Mouse (Mus musculus): ENCODE measurements around the gene Hormad1. TPM values are rescaled to one million over a fixed set of nuclear protein-coding genes. Genes with fewer than 3 reads are reported as not detected.
A peak's percentile ranks its signal among the peaks of the same experiment; 100 is the strongest.

Hormad1 gene
- polyA plus RNA-seq, 1 experiment from 2014 or later = not detected

- no peaks in the 10 kb centered on the region for H3K27me3 ChIP-seq (replicated peaks)
- H3K27ac ChIP-seq = peak within 1 kb of the TSS; percentile 58; the same call in 1 of the 2 replicates
- WGBS = under 1% methylated on average over 42 of the region's 44 CpGs
- H3K4me3 ChIP-seq = peak within 1 kb of the TSS; percentile 59
- H3K9me3 ChIP-seq = no peaks in the 10 kb centered on the region
- peak; percentile 99 for ATAC-seq (ENCODE audit: low FRiP score, low read depth)
- H3K4me1 ChIP-seq = peaks cover 18% of the 10 kb centered on the region
- H3K4me2 ChIP-seq (replicated peaks) = peak within 1 kb of the TSS; percentile 68
- peak within 1 kb of the TSS; percentile 66 for H3K9ac ChIP-seq
- H3K36me3 ChIP-seq = peaks cover 38% of the 10 kb centered on the region
Measured at GRCm38 (mm10) chr3:95624628-95625503, 65.4 kb downstream of the Hormad1 start, which contains the start of gene Ensa. TSS of gene Ensa (plus strand) at chr3:95624993.

GRCm38 (mm10) chr3:95627763-95628162 is 68.3 kb downstream of the Hormad1 start:
- WGBS = 91% methylated on average over 5 of the region's 5 CpGs
- no peak for ATAC-seq (ENCODE audit: low FRiP score, low read depth)
- Histone ChIP-seq H3K4me2 (replicated peaks) (no peak overlapping the region), H3K27me3 (replicated peaks) (no peaks in the 10 kb centered on the region), H3K9me3 (no peaks in the 10 kb centered on the region), H3K4me3 (no peak overlapping the region), H3K4me1 (peaks cover 18% of the 10 kb centered on the region), H3K9ac (no peak overlapping the region), H3K36me3 (peaks cover 56% of the 10 kb centered on the region), H3K27ac (no peak overlapping the region)

- H3K4me3 ChIP-seq = no peak overlapping the region
- WGBS = 86% methylated on average over 4 of the region's 4 CpGs
- H3K4me2 ChIP-seq (replicated peaks) = no peak overlapping the region
- no peak overlapping the region for H3K27ac ChIP-seq
- H3K36me3 ChIP-seq = peaks cover 74% of the 10 kb centered on the region
- no peak overlapping the region; the same call in 1 of the 2 replicates for H3K9ac ChIP-seq
- no peaks in the 10 kb centered on the region for H3K27me3 ChIP-seq (replicated peaks)
- H3K4me1 ChIP-seq = peaks cover 12% of the 10 kb centered on the region
- ATAC-seq (ENCODE audit: low FRiP score, low read depth) = no peak
- H3K9me3 ChIP-seq = no peaks in the 10 kb centered on the region
Measured at GRCm38 (mm10) chr3:95629755-95630154, 70.3 kb downstream of the Hormad1 start.

GRCm38 (mm10) chr3:95630856-95631255 is 71.4 kb downstream of the Hormad1 start:
- Histone ChIP-seq H3K27me3 (replicated peaks) (no peaks in the 10 kb centered on the region), H3K27ac (no peak overlapping the region), H3K4me3 (no peak overlapping the region), H3K4me2 (replicated peaks) (no peak overlapping the region), H3K4me1 (peaks cover 9% of the 10 kb centered on the region), H3K36me3 (peaks cover 84% of the 10 kb centered on the region), H3K9ac (no peak overlapping the region), H3K9me3 (no peaks in the 10 kb centered on the region)
- no peak for ATAC-seq (ENCODE audit: low FRiP score, low read depth)
- 88% methylated on average over 3 of the region's 3 CpGs for WGBS

GRCm38 (mm10) chr3:95631304-95631703 is 71.8 kb downstream of the Hormad1 start:
- H3K36me3 ChIP-seq = peaks cover 88% of the 10 kb centered on the region

GRCm38 (mm10) chr3:95632648-95633588 is 73.4 kb downstream of the Hormad1 start:
- Histone ChIP-seq H3K4me1 (no peaks in the 10 kb centered on the region), H3K27ac (no peak overlapping the region), H3K27me3 (replicated peaks) (no peaks in the 10 kb centered on the region), H3K9me3 (no peaks in the 10 kb centered on the region), H3K4me2 (replicated peaks) (no peak overlapping the region), H3K4me3 (no peak overlapping the region), H3K36me3 (peaks cover 87% of the 10 kb centered on the region), H3K9ac (no peak overlapping the region)
- 79% methylated on average over 12 of the region's 12 CpGs for WGBS
- ATAC-seq (ENCODE audit: low FRiP score, low read depth) = no peak

More at GRCm38 (mm10) chr3:95631304-95631703, 71.8 kb downstream of the Hormad1 start:
- 79% methylated on average over 6 of the region's 6 CpGs for WGBS
- no peak overlapping the region for H3K27ac ChIP-seq
- peaks cover 5% of the 10 kb centered on the region for H3K4me1 ChIP-seq
- no peaks in the 10 kb centered on the region for H3K9me3 ChIP-seq
- no peak overlapping the region for H3K9ac ChIP-seq
- H3K4me2 ChIP-seq (replicated peaks) = no peak overlapping the region
- H3K4me3 ChIP-seq = no peak overlapping the region
- no peaks in the 10 kb centered on the region for H3K27me3 ChIP-seq (replicated peaks)
- ATAC-seq (ENCODE audit: low FRiP score, low read depth) = no peak

GRCm38 (mm10) chr3:95635636-95636035 is 76.2 kb downstream of the Hormad1 start:
- H3K4me3 ChIP-seq = no peak overlapping the region
- peaks cover 78% of the 10 kb centered on the region for H3K36me3 ChIP-seq
- WGBS = 90% methylated on average over 4 of the region's 4 CpGs
- H3K4me1 ChIP-seq = no peaks in the 10 kb centered on the region
- H3K9me3 ChIP-seq = no peaks in the 10 kb centered on the region
- no peak overlapping the region for H3K27ac ChIP-seq
- H3K9ac ChIP-seq = no peak overlapping the region
- H3K27me3 ChIP-seq (replicated peaks) = no peaks in the 10 kb centered on the region
- no peak for ATAC-seq (ENCODE audit: low FRiP score, low read depth)
- no peak overlapping the region for H3K4me2 ChIP-seq (replicated peaks)

DNA sequence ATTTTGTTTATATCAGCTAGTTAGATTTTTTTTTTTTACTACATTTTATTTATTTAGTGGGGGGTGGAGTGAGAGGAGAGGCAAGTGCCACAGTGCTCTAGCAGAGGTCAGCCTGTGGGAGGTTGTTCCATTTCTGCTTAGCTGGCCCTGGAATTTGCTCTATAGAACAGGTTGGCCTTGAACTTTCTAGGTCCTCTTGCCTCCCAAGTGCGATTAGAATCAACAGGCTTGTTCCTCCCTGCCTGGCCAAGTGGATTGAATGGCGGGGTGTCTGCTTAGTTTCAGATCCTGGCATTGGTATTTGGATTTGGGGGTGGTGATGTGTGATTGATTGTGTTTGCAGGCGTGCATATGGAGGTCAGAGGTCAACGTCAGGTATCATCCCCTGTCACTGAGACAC is 76.6 kb downstream of the Hormad1 start:
- Histone ChIP-seq H3K27ac (no peak overlapping the region), H3K36me3 (peaks cover 74% of the 10 kb centered on the region), H3K27me3 (replicated peaks) (no peaks in the 10 kb centered on the region), H3K4me3 (no peak overlapping the region), H3K4me1 (no peaks in the 10 kb centered on the region), H3K9ac (no peak overlapping the region), H3K9me3 (no peaks in the 10 kb centered on the region), H3K4me2 (replicated peaks) (no peak overlapping the region)
- WGBS = 90% methylated on average over 4 of the region's 4 CpGs
- ATAC-seq (ENCODE audit: low FRiP score, low read depth) = no peak

Other genes starting within 250 kb of the Hormad1 start
- gene Cers2, start 244.9 kb upstream of the Hormad1 start, polyA plus RNA-seq (2016; fragmentation: Nextera tagmentation; extraction: Ambion mirVana) = 104 and 110 TPM in 2 replicates
- 48.9 and 57.2 TPM in 2 replicates for gene Setdb1, start 202.5 kb upstream of the Hormad1 start, polyA plus RNA-seq (2016; fragmentation: Nextera tagmentation; extraction: Ambion mirVana)
- gene 4930558C23Rik, start 156.8 kb upstream of the Hormad1 start, polyA plus RNA-seq (2016; fragmentation: Nextera tagmentation; extraction: Ambion mirVana) = not detected in 2 replicates
- gene Arnt, start 125.3 kb upstream of the Hormad1 start, polyA plus RNA-seq (2016; fragmentation: Nextera tagmentation; extraction: Ambion mirVana) = 28.9 and 33.2 TPM in 2 replicates
- gene Ctsk, start 60.4 kb upstream of the Hormad1 start, polyA plus RNA-seq (2016; fragmentation: Nextera tagmentation; extraction: Ambion mirVana) = 9.2 and 12.3 TPM in 2 replicates
- 13.3 and 13.7 TPM in 2 replicates for gene Ctss, start 32.9 kb upstream of the Hormad1 start, polyA plus RNA-seq (2016; fragmentation: Nextera tagmentation; extraction: Ambion mirVana)
- 34.0 and 35.7 TPM in 2 replicates for gene Golph3l, start 29.3 kb downstream of the Hormad1 start, polyA plus RNA-seq (2016; fragmentation: Nextera tagmentation; extraction: Ambion mirVana)
- 95.0 and 95.8 TPM in 2 replicates for gene Ensa, start 65.3 kb downstream of the Hormad1 start, polyA plus RNA-seq (2016; fragmentation: Nextera tagmentation; extraction: Ambion mirVana)
- 87.0 and 91.1 TPM in 2 replicates for gene Mcl1, start 99.1 kb downstream of the Hormad1 start, polyA plus RNA-seq (2016; fragmentation: Nextera tagmentation; extraction: Ambion mirVana)
- gene Adamtsl4, start 128.2 kb downstream of the Hormad1 start, polyA plus RNA-seq (2016; fragmentation: Nextera tagmentation; extraction: Ambion mirVana) = 0.96 and 1.3 TPM in 2 replicates
- gene Ecm1, start 179.9 kb downstream of the Hormad1 start, polyA plus RNA-seq (2016; fragmentation: Nextera tagmentation; extraction: Ambion mirVana) = 18.8 and 19.8 TPM in 2 replicates
- gene Tars2, start 200.5 kb downstream of the Hormad1 start, polyA plus RNA-seq (2016; fragmentation: Nextera tagmentation; extraction: Ambion mirVana) = 43.6 and 47.4 TPM in 2 replicates